Mouse (Mus musculus) gastrocnemius, postnatal 14 days (tissue): ENCODE results near the gene Dhx32. TPM values are rescaled to one million over a fixed set of nuclear protein-coding genes. Genes with fewer than 3 reads are reported as not detected.

Experiments used
- DNase-seq: peaks from one replicate; pipeline ENCODE4 v3.0.0; 2021; ENCODE audit warnings: mixed read lengths
- intact Hi-C: fragments of 180-260 bp; cut with DNase I; formaldehyde crosslinking; loops from one replicate; pipeline ENCODE4 v1.15.1; 2025; ENCODE audit warnings: low total_unique reads
- long read RNA-seq, 2 experiments: library from polyadenylated mRNA; stranded (forward); transcript quantifications; one replicate each; pipeline ENCODE4 v2.0.0; 2021
- total RNA-seq, 2 experiments: library from RNA; stranded (reverse); gene quantifications; 2 replicates each; pipeline ENCODE4 v1.2.3; 2021

The Dhx32 gene
- 10 to 100 TPM; 25.7 to 33.6 TPM for total RNA-seq
- long read RNA-seq, experiment 1, transcript Dhx32-201 (12 exons, 2,955 nt), result major isoform, 34 of 46 reads
- long read RNA-seq, experiment 1, partial matches to known transcripts, result 5 of 46 reads
- long read RNA-seq, experiment 1, other reads (novel, unspliced or antisense), result 6 of 46 reads
- long read RNA-seq, experiment 2, transcript Dhx32-201 (12 exons, 2,955 nt), result major isoform, 43 of 58 reads
- long read RNA-seq, experiment 2, partial matches to known transcripts, result 6 of 58 reads
- long read RNA-seq, experiment 2, other reads (novel, unspliced or antisense), result 7 of 58 reads

DNA sequence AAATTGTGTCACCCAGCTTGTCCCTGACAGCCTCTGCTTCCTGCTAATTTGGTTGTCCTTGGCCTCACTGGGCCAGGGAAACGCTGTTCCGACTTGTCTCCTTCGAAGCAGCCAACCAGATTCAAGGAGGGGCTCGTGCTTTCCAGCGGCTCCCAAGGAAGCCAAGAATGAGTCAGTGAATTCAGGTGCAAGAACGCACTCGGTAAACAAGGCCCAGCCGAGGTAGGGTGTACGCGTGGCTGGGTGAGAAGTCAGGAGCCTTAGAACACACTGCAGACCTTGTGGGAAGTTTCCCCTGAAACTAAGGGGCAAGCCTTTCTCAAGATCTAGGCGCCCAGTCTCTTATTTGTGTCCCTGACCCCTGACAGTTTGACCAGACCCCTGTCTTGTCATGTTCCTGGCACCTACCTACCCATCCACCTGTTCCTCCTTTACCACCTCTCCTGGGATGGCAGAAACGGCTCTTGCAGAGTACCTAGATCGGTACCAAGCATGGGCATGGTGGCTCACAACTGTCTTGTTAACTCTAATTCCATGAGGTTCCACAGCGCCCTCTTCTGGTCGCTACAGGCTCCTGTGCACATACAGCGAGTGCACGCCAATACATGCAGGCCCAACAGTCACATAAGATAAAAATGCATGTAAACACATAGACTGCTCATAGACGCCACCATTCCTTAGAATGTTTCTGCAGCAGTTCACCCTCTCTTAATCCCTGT, at the start of gene Dhx32:
TSS of gene Dhx32 (minus strand) at position 10 of the 719 bp plus-strand sequence.
- DNase-seq, result peak; percentile 78
- intact Hi-C loops, result no loop called here

DNA sequence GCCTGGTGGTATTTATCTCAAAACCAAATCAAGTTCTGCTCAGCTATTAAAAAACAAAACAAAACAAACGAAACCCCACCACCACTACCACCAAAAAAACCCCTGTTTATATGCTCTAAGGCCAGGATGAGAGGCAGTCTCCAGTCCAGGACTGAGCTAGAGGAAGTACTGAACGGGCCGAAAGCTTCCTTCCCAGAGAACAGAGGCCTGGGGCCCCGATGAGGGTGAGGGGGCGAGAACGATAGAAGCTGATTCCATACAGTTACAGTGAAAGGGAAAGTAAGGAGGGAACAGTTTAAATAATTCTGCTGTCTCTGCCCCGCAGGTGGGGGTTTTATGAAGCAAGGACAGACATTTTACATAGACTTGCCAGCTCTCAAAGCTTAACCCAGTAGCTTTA, 47.1 kb upstream of the Dhx32 start:
- no peak for DNase-seq
- intact Hi-C loops, result no loop called here

DNA sequence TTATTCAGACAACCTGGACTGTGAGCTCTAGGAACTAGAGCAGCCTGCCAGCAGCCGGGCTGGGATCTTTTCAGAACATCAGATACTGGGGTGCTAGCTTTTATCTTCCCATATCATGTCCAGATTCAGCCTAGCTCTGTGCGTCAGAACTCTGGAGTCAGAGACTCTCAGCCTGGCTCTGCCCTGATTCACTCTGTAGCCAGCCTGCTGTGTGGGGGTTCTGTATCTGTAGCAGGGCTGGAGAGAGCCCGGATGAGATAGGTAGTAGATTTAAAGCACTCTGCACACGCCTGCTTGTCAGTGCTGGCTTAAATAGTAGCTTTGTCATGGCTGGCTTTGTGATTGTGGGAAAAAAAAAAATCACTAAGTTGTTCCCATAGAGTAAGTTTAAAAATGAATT, 46.0 kb upstream of the Dhx32 start:
- intact Hi-C loops, result no loop called here
- DNase-seq, result no peak

DNA sequence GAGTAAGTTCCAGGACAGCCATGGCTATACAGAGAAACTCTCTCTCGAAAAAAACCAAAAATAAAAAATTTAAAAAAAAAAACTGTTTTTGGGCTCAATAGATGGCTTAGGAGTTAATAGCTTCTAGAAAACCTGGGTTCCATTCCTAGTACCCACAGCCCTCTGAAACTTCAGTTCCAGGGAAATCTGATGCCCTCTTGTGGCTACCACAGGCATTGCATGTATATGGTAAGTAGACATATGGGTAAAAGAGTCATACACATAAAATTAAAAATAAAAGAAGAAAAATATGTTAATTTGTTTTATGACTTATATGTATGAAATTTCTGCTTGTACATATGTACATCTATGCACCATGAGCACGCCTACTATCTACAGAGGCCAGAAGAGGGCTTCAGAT, 42.1 kb upstream of the Dhx32 start:
- intact Hi-C loops, result no loop called here
- no peak for DNase-seq

DNA sequence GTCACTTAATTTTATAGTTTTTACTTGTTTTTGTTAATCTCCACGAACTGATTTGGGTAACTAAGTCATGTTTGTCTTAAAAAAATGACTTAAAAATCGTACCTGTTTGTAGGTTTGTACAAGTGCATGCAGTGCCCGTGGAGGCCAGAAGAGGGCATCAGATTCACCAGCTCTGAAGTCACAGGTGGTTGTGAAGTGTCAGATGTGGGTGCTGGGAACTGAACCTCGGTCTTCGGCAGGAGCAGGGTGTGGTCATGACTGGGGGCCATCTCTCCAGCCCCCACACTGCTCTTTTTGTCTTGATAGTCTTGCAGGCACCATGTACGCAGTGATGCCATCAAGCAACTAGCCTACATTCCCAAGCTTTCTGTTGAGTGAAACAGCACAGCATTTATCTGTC, 41.2 kb upstream of the Dhx32 start:
- DNase-seq, result no peak
- intact Hi-C loops, result no loop called here

DNA sequence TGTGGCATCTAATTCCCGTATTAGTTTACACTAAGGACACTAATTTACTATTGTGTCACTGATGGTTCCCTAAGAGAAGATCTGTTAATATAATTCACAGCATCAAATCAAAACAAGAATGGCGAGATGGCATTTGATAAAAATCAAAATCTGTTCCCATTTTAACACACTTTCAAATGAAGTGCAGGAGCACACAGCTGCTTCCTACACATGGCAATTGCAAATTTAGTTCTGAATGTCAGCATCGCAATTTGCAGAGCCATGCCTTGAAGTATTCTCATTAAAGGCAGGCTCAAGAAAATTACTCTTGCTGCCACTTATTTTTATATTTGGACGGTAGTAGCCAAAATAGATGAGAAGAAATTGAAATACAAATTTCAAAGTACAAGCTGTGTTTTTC, 30.8 kb upstream of the Dhx32 start:
- intact Hi-C loops, result no loop called here
- no peak for DNase-seq

DNA sequence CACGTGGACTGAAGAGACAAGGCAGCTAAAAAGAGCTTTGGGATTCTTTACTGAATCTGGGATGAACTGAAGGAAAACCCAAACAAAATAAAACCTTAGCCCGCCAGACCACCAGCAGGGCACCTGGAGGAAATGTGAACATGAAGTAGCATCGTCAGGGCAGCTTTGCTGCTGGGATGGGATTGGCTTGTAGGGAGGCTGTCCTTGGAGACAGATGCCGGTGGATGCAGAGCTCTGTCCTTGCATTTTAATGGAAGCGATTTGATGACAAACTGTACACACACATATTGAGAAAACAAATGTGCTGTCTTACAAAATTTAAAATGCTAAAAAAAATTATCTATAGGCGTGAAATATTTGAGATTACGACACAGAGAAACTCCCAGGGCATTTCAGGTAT, 30.4 kb upstream of the Dhx32 start:
- intact Hi-C loops, result no loop called here
- DNase-seq, result no peak

DNA sequence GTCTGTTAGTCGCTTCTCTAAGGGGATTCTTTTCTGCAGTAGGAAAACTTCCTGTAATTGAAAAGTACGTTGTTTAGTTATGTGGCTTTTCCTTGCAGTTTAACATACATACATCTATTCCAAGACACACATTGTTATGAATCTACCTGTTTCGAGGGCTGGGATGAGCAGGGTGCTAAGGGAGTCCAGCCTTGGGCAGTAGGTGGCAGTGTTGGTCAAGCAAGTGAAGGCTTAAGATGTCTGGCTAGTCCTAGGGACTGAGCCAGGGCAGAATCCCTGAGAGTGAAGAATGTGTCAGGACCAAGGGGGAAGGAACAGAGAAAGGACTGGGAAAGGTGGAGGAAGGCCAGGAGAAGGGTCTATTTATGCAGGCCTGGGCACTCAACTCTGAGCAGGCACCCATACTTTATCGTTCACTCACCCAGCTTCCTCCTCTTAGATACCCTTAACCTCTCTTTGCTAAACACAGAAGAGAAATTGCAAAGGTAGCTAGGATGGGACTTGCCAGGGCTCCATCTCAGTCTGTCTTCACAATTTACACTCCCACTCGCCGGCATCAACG, 23.2 kb upstream of the Dhx32 start:
- intact Hi-C loops, result no loop called here

DNA sequence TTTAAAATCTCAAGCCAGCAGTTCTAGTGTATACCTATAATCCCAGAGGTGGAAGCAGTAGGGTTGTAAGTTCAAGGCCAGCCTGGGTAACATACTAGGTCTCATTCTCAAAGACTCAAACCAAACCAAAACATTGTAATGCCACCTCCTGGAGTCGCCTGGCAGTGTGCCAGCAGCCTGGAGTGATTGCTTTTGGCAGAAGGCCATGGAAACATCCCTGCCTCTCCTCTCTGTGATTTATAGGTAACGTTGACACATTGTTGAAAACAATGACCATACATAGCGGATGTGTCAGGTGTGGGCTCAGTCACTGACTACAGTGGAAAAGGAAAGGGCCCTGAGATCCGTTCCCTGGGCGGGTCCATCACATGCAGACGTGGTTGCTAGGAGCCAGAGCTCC, 19.3 kb upstream of the Dhx32 start:
- intact Hi-C loops, result no loop called here
- no peak for DNase-seq

More for the DNA sequence above, 23.2 kb upstream of the Dhx32 start:
- peak; percentile 58 for DNase-seq

DNA sequence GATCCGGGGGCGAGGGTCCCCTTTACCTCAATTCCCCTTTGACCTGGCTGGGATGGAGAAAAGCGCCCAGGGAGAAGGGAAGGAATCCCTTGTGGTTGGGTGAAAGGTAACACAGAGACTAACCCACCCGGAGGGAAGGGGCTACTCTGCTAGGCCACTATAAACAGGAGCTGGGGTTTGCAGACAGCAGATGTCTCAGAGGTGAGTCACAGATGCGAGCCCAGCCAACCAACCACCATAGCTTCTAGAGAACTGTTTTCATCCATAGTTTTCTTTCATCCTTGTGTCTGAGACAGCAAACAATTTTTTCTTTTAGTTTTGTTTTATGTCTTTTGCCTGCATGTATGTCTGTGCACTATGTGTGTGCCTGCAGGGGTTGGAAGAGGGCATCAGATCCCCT, 17.4 kb upstream of the Dhx32 start:
- intact Hi-C loops, result no loop called here
- DNase-seq, result no peak

DNA sequence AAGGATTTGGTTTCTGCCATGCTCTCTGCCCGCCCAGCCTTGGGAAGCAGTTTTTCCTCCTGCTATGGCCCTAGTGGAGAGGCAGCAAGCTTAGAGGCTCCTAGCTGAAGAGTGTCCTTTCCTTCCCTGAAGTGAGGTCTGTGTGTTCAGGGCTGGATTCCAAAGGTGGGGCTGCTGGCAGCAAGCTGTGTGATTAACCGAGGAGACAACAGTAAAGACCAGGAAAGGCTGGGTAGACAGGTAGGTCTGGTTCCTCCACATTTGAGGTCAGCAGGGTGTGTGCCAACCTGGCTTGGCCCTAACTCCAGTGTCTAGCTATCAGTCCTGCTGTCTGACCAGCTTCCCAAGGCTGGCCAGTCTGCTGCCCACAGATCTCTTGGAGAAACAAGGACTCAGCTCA, 12.2 kb upstream of the Dhx32 start:
- intact Hi-C loops, result no loop called here
- DNase-seq, result no peak

DNA sequence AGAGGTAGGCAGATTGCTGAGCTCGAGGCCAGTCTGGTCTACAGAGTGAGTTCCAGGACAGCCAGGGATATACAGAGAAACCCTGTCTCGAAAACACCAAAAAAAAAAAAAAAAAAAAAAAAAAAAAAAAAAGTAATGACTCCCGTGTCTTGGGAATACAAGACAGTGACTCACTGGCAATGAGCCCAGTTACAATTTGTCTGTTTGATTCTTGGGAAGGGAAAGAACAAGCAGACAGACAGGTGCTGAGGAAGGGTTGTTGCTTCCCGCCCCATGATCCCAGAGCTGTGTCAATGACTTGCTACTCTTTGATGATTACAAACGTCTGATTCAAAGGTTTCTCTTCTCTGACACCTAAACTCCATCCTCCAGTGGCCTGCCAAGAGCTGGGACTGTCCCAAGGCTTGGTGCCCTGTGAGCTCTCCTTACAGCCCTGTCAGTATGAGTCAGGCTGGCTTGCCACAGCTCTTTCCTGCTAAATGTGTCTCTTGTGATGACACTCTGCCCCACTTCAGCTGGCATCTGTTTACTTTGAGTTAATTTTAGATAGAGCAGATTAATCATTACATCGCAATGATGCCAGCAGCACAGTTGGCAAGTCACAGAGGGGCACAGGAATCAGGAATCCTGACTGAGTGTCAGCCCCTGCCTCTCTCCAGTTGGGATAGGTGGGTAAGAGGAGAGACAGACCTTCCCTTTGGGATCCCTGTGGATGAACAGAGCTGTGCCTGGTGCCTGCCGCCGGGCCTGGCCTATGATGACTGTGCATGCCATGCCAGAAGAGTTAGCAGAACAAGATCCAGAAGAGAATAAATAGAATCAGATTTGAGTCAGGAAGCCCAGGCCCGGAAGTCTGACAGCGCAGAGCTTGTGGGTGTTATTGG, 11.0 kb upstream of the Dhx32 start:
- peak; percentile 81 for DNase-seq
- intact Hi-C loops, result no loop called here

DNA sequence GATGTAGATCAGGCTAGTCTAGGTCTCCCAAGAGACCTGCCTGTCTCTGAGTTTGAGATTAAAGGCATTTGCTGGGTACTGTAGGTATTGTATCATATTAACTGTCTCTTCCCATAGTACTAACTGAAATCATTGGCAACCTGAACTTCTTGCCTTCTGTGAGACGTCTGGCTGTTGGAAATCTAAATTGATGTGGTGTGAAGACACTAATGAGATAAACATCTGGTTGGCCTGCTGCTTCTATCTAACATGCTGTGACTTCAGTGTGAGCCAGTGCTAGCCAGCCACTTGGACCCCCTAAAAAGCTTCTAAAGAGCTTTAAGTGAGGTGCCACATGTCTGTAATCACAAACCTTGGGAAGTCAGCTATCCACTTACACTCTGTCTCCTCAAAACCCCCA, 10.2 kb upstream of the Dhx32 start:
- DNase-seq, result no peak
- intact Hi-C loops, result no loop called here

DNA sequence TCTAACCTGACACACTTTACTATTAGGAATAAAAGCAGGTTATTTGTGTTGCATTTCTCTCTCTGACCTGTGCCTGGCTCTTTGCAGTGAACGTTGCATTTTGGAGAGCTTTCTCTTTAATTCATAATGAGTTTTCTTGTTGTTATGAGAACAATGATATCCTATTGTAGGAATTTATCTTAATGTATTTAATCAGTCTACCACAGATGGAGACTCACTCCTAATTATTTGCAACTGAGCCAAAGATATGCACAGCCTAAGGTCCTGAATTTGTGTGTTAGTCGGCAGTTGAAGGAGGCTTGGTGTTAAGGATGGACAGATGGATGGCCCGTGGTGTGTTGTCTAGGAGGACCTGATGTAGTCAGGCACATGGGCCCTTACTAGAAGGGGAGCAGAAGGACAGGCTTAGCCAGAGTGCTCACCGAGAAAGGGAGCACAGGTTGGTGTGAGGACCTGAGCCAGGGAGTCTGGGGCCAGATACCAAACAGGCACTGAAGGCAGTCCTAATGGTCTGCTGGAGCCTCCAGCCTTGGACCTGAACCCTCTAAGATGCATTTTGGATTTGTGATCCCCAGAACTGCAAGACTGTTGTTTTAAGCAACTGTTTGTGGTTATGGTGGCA, 8.2 kb upstream of the Dhx32 start:
- intact Hi-C loops, result no loop called here
- no peak for DNase-seq

DNA sequence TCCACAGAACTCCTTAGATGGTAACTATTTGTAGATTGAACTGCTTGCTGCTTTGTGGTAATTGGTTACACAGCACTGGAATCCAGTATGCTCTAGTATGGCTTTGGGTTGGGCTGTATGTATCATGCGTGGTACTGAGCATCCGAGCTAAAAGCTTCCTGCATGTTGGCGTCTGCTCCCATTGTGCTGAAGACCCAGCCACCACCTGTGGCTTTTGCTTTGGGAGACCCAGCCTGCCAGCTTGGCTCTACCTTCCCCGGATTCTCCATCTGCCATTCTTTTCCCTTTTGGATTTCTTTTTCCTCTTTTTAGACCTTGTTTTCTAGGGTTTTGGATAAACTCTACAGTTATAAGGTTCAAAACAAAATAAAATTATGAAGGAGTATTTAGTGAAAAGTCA, 7.6 kb upstream of the Dhx32 start:
- intact Hi-C loops, result no loop called here
- no peak for DNase-seq

DNA sequence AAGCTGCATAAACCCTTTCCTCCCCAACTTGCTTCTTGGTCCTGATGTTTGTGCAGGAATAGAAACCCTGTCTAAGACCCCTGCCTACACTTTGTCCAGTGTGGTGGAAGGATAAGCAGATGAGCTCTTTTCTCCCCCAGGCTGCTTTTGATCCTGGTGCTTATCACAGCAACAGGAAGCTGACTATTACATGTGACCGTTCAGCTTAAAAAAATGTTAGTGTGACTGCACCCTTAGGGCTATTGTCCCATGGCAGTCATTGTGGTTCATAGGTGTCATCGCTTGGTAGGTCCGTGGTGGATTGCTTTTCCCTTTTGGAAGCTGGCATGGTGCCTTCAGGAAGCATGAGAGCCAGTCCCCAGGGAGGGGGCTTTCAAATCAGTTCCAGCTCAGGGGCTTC, 5.6 kb upstream of the Dhx32 start:
- no peak for DNase-seq
- intact Hi-C loops, result no loop called here

DNA sequence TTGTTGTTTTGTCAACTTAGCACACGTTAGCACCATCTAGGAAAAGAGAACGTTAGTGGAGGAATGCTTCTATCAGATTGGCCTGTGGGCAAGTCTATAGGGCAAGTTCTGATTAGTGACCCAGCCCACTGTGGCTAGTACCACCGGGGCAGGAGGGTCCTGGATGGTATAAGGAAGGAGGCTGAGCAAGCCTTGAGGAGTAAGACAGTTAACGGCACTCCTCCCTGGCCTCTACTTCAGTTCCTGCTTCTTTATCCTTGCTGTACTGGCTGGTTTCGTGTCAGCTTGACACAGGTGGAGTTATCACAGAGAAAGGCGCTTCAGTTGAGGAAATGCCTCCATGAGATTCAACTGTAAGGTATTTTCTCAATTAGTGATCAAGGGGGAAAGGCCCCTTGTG, 5.0 kb upstream of the Dhx32 start:
- no peak for DNase-seq
- intact Hi-C loops, result no loop called here

DNA sequence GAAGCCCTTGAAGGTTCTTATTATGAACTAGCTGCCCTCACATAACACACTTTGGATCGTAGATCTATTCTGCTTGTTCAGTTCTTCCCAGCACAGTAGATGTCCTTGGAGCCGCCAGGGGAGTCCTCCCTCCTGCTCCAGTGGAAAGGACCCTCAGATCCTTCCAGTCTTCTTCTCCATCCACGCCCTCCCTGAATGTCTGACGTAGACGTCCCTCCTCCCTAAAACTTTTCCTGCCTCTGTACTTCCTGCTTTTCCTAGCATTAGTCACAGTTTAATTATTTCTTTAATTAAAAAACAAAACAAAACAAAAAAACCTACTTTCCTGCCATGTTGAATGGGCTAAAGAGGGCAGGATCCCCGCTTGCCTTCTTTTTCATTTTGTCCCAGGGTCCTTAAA, 535 bp downstream of the Dhx32 start:
- no peak for DNase-seq
- intact Hi-C loops, result no loop called here

DNA sequence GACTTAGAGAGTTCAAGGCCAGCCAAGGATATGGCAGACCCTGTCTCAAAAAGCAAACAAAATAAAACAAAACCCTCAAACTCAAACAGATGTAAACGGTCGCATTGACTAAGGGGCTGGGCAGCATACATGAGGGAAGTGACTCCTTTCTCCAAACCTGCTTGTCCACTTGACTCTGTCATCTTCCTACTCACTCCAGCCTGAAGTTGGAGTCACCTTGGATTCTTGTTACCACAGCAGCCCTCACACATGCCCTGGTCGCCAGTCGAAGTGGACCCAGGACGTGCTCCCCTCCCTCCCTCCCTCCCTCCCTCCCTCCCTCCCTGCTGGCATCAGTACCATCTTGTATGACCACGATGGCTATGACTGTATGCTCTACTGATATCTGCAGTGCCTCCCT, 943 bp downstream of the Dhx32 start:
- DNase-seq, result no peak
- intact Hi-C loops, result no loop called here

DNA sequence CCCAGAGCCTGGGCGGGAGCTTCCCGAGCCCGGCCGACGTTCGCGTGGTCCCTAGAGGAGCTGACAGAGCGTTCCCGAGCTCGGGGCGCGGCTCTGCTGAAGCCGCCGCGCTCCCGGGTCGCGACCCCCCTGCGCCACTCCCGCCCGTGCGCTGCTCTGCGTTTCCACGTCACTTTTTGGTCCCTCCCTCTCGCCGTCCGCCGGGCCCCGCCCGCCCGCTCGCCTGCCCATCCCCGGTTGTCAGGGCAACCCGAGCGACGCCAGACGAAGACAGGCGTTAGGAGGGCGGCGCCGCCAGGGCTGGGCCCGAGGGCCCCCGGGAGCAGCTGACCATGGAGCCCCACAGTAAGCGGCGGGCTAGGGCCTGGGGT, 5.9 kb downstream of the Dhx32 start, which contains the start of gene Fank1:
TSS of gene Fank1 (plus strand) at position 236 of the 371 bp plus-strand sequence.
- peak; percentile 90 for DNase-seq
- intact Hi-C loops, result no loop called here
